Mouse (Mus musculus): ENCODE data around the gene Golt1a. TPM values are rescaled to one million over a fixed set of nuclear protein-coding genes. Genes with fewer than 3 reads are reported as not detected.
A peak's percentile ranks its signal among the peaks of the same experiment; 100 is the strongest.

Gene Golt1a
- polyA plus RNA-seq, 1 experiment from 2014 or later, result 10.2 TPM

GRCm38 (mm10) chr1:133291888-133292287, 17.7 kb upstream of the Golt1a start:
- Histone ChIP-seq H3K9me3 (replicated peaks; ENCODE audit: control insufficient read depth, low read length) (no peaks in the 10 kb centered on the region), H3K4me3 (ENCODE audit: low read depth, low read length) (no peak overlapping the region), H3K9ac (ENCODE audit: low read depth, low read length) (no peak overlapping the region), H3K27me3 (ENCODE audit: control insufficient read depth, insufficient read depth, low read depth, low read length) (no peaks in the 10 kb centered on the region), H3K36me3 (ENCODE audit: control insufficient read depth, insufficient read depth) (no peaks in the 10 kb centered on the region; the same call in 1 of the 2 replicates), H3K4me1 (ENCODE audit: control insufficient read depth, low read depth, low read length) (no peaks in the 10 kb centered on the region; the same call in 1 of the 2 replicates), H3K4me2 (ENCODE audit: low read depth, low read length) (no peak overlapping the region), H3K27ac (ENCODE audit: low read length) (no peak overlapping the region)
- no peak for ATAC-seq (ENCODE audit: low read depth)
- WGBS (ENCODE audit: insufficient replicate concordance), result 66% methylated on average over 6 of the region's 6 CpGs

- Histone ChIP-seq H3K4me2 (ENCODE audit: low read depth, low read length) (no peak overlapping the region), H3K9me3 (replicated peaks; ENCODE audit: control insufficient read depth, low read length) (no peaks in the 10 kb centered on the region), H3K4me3 (ENCODE audit: low read depth, low read length) (no peak overlapping the region), H3K4me1 (ENCODE audit: control insufficient read depth, low read depth, low read length) (no peaks in the 10 kb centered on the region; the same call in 1 of the 2 replicates), H3K9ac (ENCODE audit: low read depth, low read length) (no peak overlapping the region), H3K36me3 (ENCODE audit: control insufficient read depth, insufficient read depth) (no peaks in the 10 kb centered on the region; the same call in 1 of the 2 replicates), H3K27ac (ENCODE audit: low read length) (no peak overlapping the region), H3K27me3 (ENCODE audit: control insufficient read depth, insufficient read depth, low read depth, low read length) (no peaks in the 10 kb centered on the region)
- ATAC-seq (ENCODE audit: low read depth), result no peak
These were observed 17.0 kb upstream of the Golt1a start for GRCm38 (mm10) chr1:133292608-133293007.

DNA sequence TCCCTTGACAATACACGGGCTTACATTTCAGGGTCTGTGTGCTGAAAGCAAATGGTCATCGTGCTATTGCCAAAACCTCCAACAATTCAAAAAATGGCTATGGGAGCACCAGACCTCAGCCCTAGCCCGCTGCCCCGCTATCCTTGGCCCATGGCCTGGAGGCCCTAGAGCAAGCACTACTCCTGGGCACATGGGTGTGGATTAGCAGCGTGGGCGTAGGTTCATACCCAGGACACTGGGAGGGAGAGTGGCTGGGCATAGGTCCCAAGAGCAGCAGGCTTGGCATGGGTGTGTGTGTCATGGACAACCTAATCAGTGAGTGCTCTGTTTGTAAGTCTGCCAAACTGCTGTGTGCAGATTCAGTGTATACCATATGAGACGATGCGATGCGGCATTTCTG, 13.2 kb upstream of the Golt1a start:
- Histone ChIP-seq H3K4me3 (ENCODE audit: low read depth, low read length) (no peak overlapping the region), H3K4me1 (ENCODE audit: control insufficient read depth, low read depth, low read length) (no peaks in the 10 kb centered on the region), H3K4me2 (ENCODE audit: low read depth, low read length) (no peak overlapping the region), H3K9ac (ENCODE audit: low read depth, low read length) (no peak overlapping the region), H3K36me3 (ENCODE audit: control insufficient read depth, insufficient read depth) (no peaks in the 10 kb centered on the region; the same call in 1 of the 2 replicates), H3K9me3 (replicated peaks; ENCODE audit: control insufficient read depth, low read length) (no peaks in the 10 kb centered on the region), H3K27ac (ENCODE audit: low read length) (no peak overlapping the region), H3K27me3 (ENCODE audit: control insufficient read depth, insufficient read depth, low read depth, low read length) (no peaks in the 10 kb centered on the region)
- ATAC-seq (ENCODE audit: low read depth), result no peak
- 72% methylated on average over 9 of the region's 9 CpGs for WGBS (ENCODE audit: insufficient replicate concordance)

GRCm38 (mm10) chr1:133298816-133299215, 10.8 kb upstream of the Golt1a start:
- no peak overlapping the region for H3K9ac ChIP-seq (ENCODE audit: low read depth, low read length)
- no peaks in the 10 kb centered on the region; the same call in 1 of the 2 replicates for H3K36me3 ChIP-seq (ENCODE audit: control insufficient read depth, insufficient read depth)
- 38% methylated on average over 14 of the region's 14 CpGs for WGBS (ENCODE audit: insufficient replicate concordance)
- ATAC-seq (ENCODE audit: low read depth), result no peak
- no peaks in the 10 kb centered on the region for H3K4me1 ChIP-seq (ENCODE audit: control insufficient read depth, low read depth, low read length)
- no peaks in the 10 kb centered on the region for H3K27me3 ChIP-seq (ENCODE audit: control insufficient read depth, insufficient read depth, low read depth, low read length)
- no peaks in the 10 kb centered on the region for H3K9me3 ChIP-seq (replicated peaks; ENCODE audit: control insufficient read depth, low read length)
- H3K27ac ChIP-seq (ENCODE audit: low read length), result no peak overlapping the region
- H3K4me3 ChIP-seq (ENCODE audit: low read depth, low read length), result no peak overlapping the region
- no peak overlapping the region for H3K4me2 ChIP-seq (ENCODE audit: low read depth, low read length)

GRCm38 (mm10) chr1:133302540-133302939, 7.1 kb upstream of the Golt1a start:
- WGBS (ENCODE audit: insufficient replicate concordance), result 41% methylated on average over 3 of the region's 3 CpGs
- H3K27ac ChIP-seq (ENCODE audit: low read length), result no peak overlapping the region

GRCm38 (mm10) chr1:133306842-133307241, 2.8 kb upstream of the Golt1a start:
- no peak for ATAC-seq (ENCODE audit: low read depth)
- Histone ChIP-seq H3K9ac (ENCODE audit: low read depth, low read length) (no peak overlapping the region), H3K27ac (ENCODE audit: low read length) (no peak overlapping the region), H3K27me3 (ENCODE audit: control insufficient read depth, insufficient read depth, low read depth, low read length) (no peaks in the 10 kb centered on the region), H3K36me3 (ENCODE audit: control insufficient read depth, insufficient read depth) (no peaks in the 10 kb centered on the region), H3K9me3 (replicated peaks; ENCODE audit: control insufficient read depth, low read length) (no peaks in the 10 kb centered on the region), H3K4me1 (ENCODE audit: control insufficient read depth, low read depth, low read length) (peaks cover 2% of the 10 kb centered on the region; the same call in 1 of the 2 replicates), H3K4me2 (ENCODE audit: low read depth, low read length) (no peak overlapping the region), H3K4me3 (ENCODE audit: low read depth, low read length) (no peak overlapping the region)
- WGBS (ENCODE audit: insufficient replicate concordance), result 13% methylated on average over 4 of the region's 4 CpGs

More at GRCm38 (mm10) chr1:133302540-133302939, 7.1 kb upstream of the Golt1a start:
- no peaks in the 10 kb centered on the region for H3K9me3 ChIP-seq (replicated peaks; ENCODE audit: control insufficient read depth, low read length)
- H3K27me3 ChIP-seq (ENCODE audit: control insufficient read depth, insufficient read depth, low read depth, low read length), result no peaks in the 10 kb centered on the region
- no peaks in the 10 kb centered on the region for H3K36me3 ChIP-seq (ENCODE audit: control insufficient read depth, insufficient read depth)
- no peak overlapping the region for H3K4me3 ChIP-seq (ENCODE audit: low read depth, low read length)
- ATAC-seq (ENCODE audit: low read depth), result peak; percentile 85
- H3K4me1 ChIP-seq (ENCODE audit: control insufficient read depth, low read depth, low read length), result no peaks in the 10 kb centered on the region
- H3K9ac ChIP-seq (ENCODE audit: low read depth, low read length), result no peak overlapping the region
- H3K4me2 ChIP-seq (ENCODE audit: low read depth, low read length), result no peak overlapping the region

DNA sequence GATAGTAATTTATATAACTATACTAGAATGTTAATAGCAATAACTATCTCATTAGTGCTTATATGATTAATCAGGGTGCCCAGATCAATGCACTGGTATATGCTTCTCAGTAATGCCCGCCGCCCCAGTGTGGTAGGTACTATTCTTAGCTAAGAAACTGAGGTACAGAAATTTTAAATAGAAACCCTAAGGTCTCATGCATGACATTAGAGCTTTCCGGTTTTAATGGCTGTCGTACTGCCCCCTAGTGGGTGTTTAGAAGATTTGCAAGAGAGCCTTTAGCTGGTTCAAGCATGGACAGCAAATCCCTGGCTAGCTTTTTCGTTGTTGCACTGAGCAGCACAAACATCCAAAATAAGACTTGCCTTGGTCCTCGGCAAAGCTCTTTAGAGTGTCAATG, 2.3 kb upstream of the Golt1a start:
- H3K4me2 ChIP-seq (ENCODE audit: low read depth, low read length), result no peak overlapping the region
- WGBS (ENCODE audit: insufficient replicate concordance), result 12% methylated on average over 6 of the region's 6 CpGs
- no peaks in the 10 kb centered on the region for H3K9me3 ChIP-seq (replicated peaks; ENCODE audit: control insufficient read depth, low read length)
- no peak overlapping the region for H3K27ac ChIP-seq (ENCODE audit: low read length)
- no peaks in the 10 kb centered on the region for H3K36me3 ChIP-seq (ENCODE audit: control insufficient read depth, insufficient read depth)
- no peak overlapping the region for H3K9ac ChIP-seq (ENCODE audit: low read depth, low read length)
- peaks cover 2% of the 10 kb centered on the region; the same call in 1 of the 2 replicates for H3K4me1 ChIP-seq (ENCODE audit: control insufficient read depth, low read depth, low read length)
- no peak overlapping the region for H3K4me3 ChIP-seq (ENCODE audit: low read depth, low read length)
- H3K27me3 ChIP-seq (ENCODE audit: control insufficient read depth, insufficient read depth, low read depth, low read length), result no peaks in the 10 kb centered on the region
- no peak for ATAC-seq (ENCODE audit: low read depth)

DNA sequence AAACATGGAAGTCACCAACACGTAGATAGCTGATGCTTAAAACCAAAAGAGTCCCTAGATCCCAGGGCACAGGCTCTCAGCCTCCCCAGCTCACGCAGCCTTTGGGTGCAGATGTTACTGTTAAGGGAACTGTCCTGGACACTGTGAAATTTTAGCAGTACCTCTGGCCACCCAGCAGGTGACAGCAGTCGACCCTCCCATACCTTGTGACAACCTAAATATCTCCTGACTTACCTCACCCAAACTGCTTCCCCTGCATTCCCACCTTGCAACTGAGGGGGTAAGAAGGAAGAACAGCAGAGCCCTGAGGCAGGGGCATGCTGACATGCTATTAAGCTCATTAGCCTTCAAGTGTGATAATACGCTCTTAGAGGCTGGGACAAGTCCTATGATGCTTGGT, 1.6 kb downstream of the Golt1a start:
- Histone ChIP-seq H3K4me2 (ENCODE audit: low read depth, low read length) (no peak overlapping the region), H3K4me3 (ENCODE audit: low read depth, low read length) (no peak overlapping the region), H3K27ac (ENCODE audit: low read length) (no peak overlapping the region), H3K27me3 (ENCODE audit: control insufficient read depth, insufficient read depth, low read depth, low read length) (no peaks in the 10 kb centered on the region), H3K4me1 (ENCODE audit: control insufficient read depth, low read depth, low read length) (peaks cover 2% of the 10 kb centered on the region; the same call in 1 of the 2 replicates), H3K9me3 (replicated peaks; ENCODE audit: control insufficient read depth, low read length) (no peaks in the 10 kb centered on the region), H3K36me3 (ENCODE audit: control insufficient read depth, insufficient read depth) (no peaks in the 10 kb centered on the region), H3K9ac (ENCODE audit: low read depth, low read length) (no peak overlapping the region)
- WGBS (ENCODE audit: insufficient replicate concordance), result 36% methylated on average over 4 of the region's 4 CpGs
- no peak for ATAC-seq (ENCODE audit: low read depth)

- H3K36me3 ChIP-seq (ENCODE audit: control insufficient read depth, insufficient read depth), result no peaks in the 10 kb centered on the region
- 25% methylated on average over 10 of the region's 10 CpGs for WGBS (ENCODE audit: insufficient replicate concordance)
- H3K9me3 ChIP-seq (replicated peaks; ENCODE audit: control insufficient read depth, low read length), result no peaks in the 10 kb centered on the region
- ATAC-seq (ENCODE audit: low read depth), result no peak
- no peaks in the 10 kb centered on the region for H3K27me3 ChIP-seq (ENCODE audit: control insufficient read depth, insufficient read depth, low read depth, low read length)
- peaks cover 2% of the 10 kb centered on the region; the same call in 1 of the 2 replicates for H3K4me1 ChIP-seq (ENCODE audit: control insufficient read depth, low read depth, low read length)
- H3K9ac ChIP-seq (ENCODE audit: low read depth, low read length), result no peak overlapping the region
- H3K4me2 ChIP-seq (ENCODE audit: low read depth, low read length), result no peak overlapping the region
- no peak overlapping the region for H3K27ac ChIP-seq (ENCODE audit: low read length)
- no peak overlapping the region for H3K4me3 ChIP-seq (ENCODE audit: low read depth, low read length)
These were observed 2.3 kb downstream of the Golt1a start for GRCm38 (mm10) chr1:133311946-133312345.
